Mouse (Mus musculus): ENCODE results near the gene Nsun2. TPM values are rescaled to one million over a fixed set of nuclear protein-coding genes. Genes with fewer than 3 reads are reported as not detected.

Gene Nsun2
- polyA plus RNA-seq, 1 experiment from 2014 or later: 278 TPM

DNA sequence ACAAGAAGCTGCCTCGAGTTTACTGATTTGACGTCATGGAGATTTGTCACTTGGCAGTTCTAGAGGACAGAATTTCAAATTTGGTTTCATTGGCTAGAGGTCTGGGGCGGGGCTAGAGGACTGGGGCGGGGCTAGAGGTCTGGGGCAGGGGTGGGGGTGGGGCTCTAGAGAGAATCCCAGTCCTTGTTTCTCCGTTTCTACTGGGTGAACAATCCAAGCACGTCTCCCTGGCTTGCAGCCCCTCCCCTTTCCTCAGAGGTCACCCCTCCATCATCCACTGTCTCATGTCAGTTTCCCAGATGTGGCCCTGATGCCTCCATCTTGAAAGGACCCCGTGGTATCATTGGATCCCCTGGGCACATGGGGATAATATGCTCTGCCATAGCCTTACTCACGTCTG lies 21.5 kb downstream of the Nsun2 start:
- WGBS: 24% methylated on average over 8 of the region's 8 CpGs
- DNase-seq (ENCODE audit: low spot score) (no peak), ATAC-seq (replicated peaks; ENCODE audit: low FRiP score) (no peak)
- Histone ChIP-seq H3K9ac (ENCODE audit: low read depth, low read length) (no peak overlapping the region), H3K36me3 (ENCODE audit: control insufficient read depth, insufficient read depth, low read length) (no peaks in the 10 kb centered on the region), H3K27me3 (replicated peaks; ENCODE audit: control insufficient read depth, insufficient read depth, low read length) (no peaks in the 10 kb centered on the region), H3K27ac (ENCODE audit: low read depth, low read length) (no peak overlapping the region), H3K4me1 (replicated peaks; ENCODE audit: control insufficient read depth, insufficient read depth, low read length) (peaks cover 3% of the 10 kb centered on the region; the same call in 1 of the 2 replicates), H3K4me3 (ENCODE audit: low read depth, low read length) (no peak overlapping the region), H3K4me2 (no peak overlapping the region), H3K9me3 (ENCODE audit: control insufficient read depth, low read length) (no peaks in the 10 kb centered on the region)

- Histone ChIP-seq H3K27me3 (replicated peaks; ENCODE audit: control insufficient read depth, insufficient read depth, low read length) (no peaks in the 10 kb centered on the region; the same call in 1 of the 2 replicates), H3K27ac (ENCODE audit: low read depth, low read length) (no peak overlapping the region), H3K36me3 (ENCODE audit: control insufficient read depth, insufficient read depth, low read length) (no peaks in the 10 kb centered on the region), H3K4me2 (no peak overlapping the region), H3K4me1 (replicated peaks; ENCODE audit: control insufficient read depth, insufficient read depth, low read length) (peaks cover 3% of the 10 kb centered on the region; the same call in 1 of the 2 replicates), H3K9ac (ENCODE audit: low read depth, low read length) (no peak overlapping the region), H3K9me3 (ENCODE audit: control insufficient read depth, low read length) (no peaks in the 10 kb centered on the region), H3K4me3 (ENCODE audit: low read depth, low read length) (no peak overlapping the region)
- no peak for DNase-seq (ENCODE audit: low spot score)
- ATAC-seq (replicated peaks; ENCODE audit: low FRiP score): no peak
- 71% methylated on average over 6 of the region's 6 CpGs for WGBS
Measured at GRCm38 (mm10) chr13:69555957-69556482, 22.5 kb downstream of the Nsun2 start.

DNA sequence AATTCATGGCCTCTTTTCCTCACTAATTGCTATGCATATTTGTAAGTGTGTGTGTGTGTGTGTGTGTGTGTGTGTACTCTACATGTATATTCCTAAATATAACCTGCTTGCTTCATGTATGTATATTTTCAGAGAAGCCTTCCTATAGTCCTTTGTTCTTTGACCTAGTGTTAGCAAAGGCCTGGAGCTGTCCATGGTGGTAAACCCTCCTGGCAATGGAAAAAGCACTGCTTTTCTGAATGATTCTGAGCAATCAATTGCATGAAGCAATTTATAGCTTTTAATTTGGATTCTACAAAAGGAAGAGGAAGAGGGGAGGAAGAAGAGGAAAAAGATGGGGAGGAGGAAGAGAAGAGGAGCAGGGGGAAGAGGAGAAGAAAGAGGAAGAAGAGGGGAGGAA lies 23.2 kb downstream of the Nsun2 start:
- Histone ChIP-seq H3K9me3 (ENCODE audit: control insufficient read depth, low read length) (no peaks in the 10 kb centered on the region), H3K27me3 (replicated peaks; ENCODE audit: control insufficient read depth, insufficient read depth, low read length) (no peaks in the 10 kb centered on the region; the same call in 1 of the 2 replicates), H3K27ac (ENCODE audit: low read depth, low read length) (no peak overlapping the region), H3K9ac (ENCODE audit: low read depth, low read length) (no peak overlapping the region), H3K36me3 (ENCODE audit: control insufficient read depth, insufficient read depth, low read length) (no peaks in the 10 kb centered on the region), H3K4me1 (replicated peaks; ENCODE audit: control insufficient read depth, insufficient read depth, low read length) (peaks cover 3% of the 10 kb centered on the region; the same call in 1 of the 2 replicates), H3K4me3 (ENCODE audit: low read depth, low read length) (no peak overlapping the region), H3K4me2 (no peak overlapping the region)
- ATAC-seq (replicated peaks; ENCODE audit: low FRiP score) (no peak), DNase-seq (ENCODE audit: low spot score) (no peak)

DNA sequence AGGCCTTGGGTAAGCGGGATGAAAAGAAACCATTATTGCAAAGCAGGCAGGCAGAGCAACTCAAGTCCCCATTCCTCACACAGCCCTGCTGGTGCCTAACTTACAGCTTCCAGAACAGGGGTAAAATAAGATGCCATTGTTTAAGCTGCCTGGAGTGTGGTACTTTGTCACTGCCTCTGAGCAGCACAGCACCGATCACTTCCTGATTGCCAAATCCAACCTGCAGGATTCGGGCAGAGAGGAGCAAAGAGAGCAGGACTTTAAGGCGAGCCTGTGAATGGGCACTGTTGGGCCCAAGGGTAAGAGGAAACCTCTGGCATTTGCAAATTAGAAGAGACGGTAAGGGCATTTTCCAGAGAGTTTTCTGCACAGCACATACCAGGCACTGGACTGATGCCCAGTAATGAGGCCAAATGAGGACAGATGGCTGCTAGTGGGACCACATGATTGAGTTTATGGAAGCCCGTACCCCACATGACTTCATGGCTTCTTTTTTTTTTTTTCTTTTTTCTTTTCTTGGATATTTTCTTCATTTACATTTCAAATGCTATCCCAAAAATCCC lies 24.6 kb downstream of the Nsun2 start:
- H3K4me2 ChIP-seq: no peak overlapping the region
- no peak overlapping the region for H3K4me3 ChIP-seq (ENCODE audit: low read depth, low read length)
- peaks cover 3% of the 10 kb centered on the region; the same call in 1 of the 2 replicates for H3K4me1 ChIP-seq (replicated peaks; ENCODE audit: control insufficient read depth, insufficient read depth, low read length)
- H3K27me3 ChIP-seq (replicated peaks; ENCODE audit: control insufficient read depth, insufficient read depth, low read length): no peaks in the 10 kb centered on the region; the same call in 1 of the 2 replicates
- H3K9me3 ChIP-seq (ENCODE audit: control insufficient read depth, low read length): no peaks in the 10 kb centered on the region
- DNase-seq (ENCODE audit: low spot score) (no peak), ATAC-seq (replicated peaks; ENCODE audit: low FRiP score) (no peak)
- no peak overlapping the region for H3K27ac ChIP-seq (ENCODE audit: low read depth, low read length)
- H3K36me3 ChIP-seq (ENCODE audit: control insufficient read depth, insufficient read depth, low read length): no peaks in the 10 kb centered on the region
- H3K9ac ChIP-seq (ENCODE audit: low read depth, low read length): no peak overlapping the region
- WGBS: 76% methylated on average over 6 of the region's 6 CpGs

- Histone ChIP-seq H3K4me2 (no peak overlapping the region), H3K36me3 (ENCODE audit: control insufficient read depth, insufficient read depth, low read length) (no peaks in the 10 kb centered on the region), H3K9ac (ENCODE audit: low read depth, low read length) (no peak overlapping the region), H3K4me1 (replicated peaks; ENCODE audit: control insufficient read depth, insufficient read depth, low read length) (peaks cover 3% of the 10 kb centered on the region; the same call in 1 of the 2 replicates), H3K4me3 (ENCODE audit: low read depth, low read length) (no peak overlapping the region), H3K9me3 (ENCODE audit: control insufficient read depth, low read length) (no peaks in the 10 kb centered on the region), H3K27me3 (replicated peaks; ENCODE audit: control insufficient read depth, insufficient read depth, low read length) (no peaks in the 10 kb centered on the region; the same call in 1 of the 2 replicates), H3K27ac (ENCODE audit: low read depth, low read length) (no peak overlapping the region)
- no peak for DNase-seq (ENCODE audit: low spot score)
- 54% methylated on average over 13 of the region's 13 CpGs for WGBS
- ATAC-seq (replicated peaks; ENCODE audit: low FRiP score): no peak
Measured at GRCm38 (mm10) chr13:69559291-69559961, 25.9 kb downstream of the Nsun2 start.

GRCm38 (mm10) chr13:69562004-69562403 lies 28.5 kb downstream of the Nsun2 start:
- no peaks in the 10 kb centered on the region for H3K9me3 ChIP-seq (ENCODE audit: control insufficient read depth, low read length)
- no peak overlapping the region for H3K9ac ChIP-seq (ENCODE audit: low read depth, low read length)
- no peak for DNase-seq (ENCODE audit: low spot score)
- no peak overlapping the region for H3K4me2 ChIP-seq
- H3K4me3 ChIP-seq (ENCODE audit: low read depth, low read length): no peak overlapping the region
- no peaks in the 10 kb centered on the region; the same call in 1 of the 2 replicates for H3K27me3 ChIP-seq (replicated peaks; ENCODE audit: control insufficient read depth, insufficient read depth, low read length)
- WGBS: 81% methylated on average over 9 of the region's 9 CpGs
- peaks cover 3% of the 10 kb centered on the region; the same call in 1 of the 2 replicates for H3K4me1 ChIP-seq (replicated peaks; ENCODE audit: control insufficient read depth, insufficient read depth, low read length)
- H3K27ac ChIP-seq (ENCODE audit: low read depth, low read length): no peak overlapping the region
- no peak for ATAC-seq (replicated peaks; ENCODE audit: low FRiP score)
- H3K36me3 ChIP-seq (ENCODE audit: control insufficient read depth, insufficient read depth, low read length): no peaks in the 10 kb centered on the region

DNA sequence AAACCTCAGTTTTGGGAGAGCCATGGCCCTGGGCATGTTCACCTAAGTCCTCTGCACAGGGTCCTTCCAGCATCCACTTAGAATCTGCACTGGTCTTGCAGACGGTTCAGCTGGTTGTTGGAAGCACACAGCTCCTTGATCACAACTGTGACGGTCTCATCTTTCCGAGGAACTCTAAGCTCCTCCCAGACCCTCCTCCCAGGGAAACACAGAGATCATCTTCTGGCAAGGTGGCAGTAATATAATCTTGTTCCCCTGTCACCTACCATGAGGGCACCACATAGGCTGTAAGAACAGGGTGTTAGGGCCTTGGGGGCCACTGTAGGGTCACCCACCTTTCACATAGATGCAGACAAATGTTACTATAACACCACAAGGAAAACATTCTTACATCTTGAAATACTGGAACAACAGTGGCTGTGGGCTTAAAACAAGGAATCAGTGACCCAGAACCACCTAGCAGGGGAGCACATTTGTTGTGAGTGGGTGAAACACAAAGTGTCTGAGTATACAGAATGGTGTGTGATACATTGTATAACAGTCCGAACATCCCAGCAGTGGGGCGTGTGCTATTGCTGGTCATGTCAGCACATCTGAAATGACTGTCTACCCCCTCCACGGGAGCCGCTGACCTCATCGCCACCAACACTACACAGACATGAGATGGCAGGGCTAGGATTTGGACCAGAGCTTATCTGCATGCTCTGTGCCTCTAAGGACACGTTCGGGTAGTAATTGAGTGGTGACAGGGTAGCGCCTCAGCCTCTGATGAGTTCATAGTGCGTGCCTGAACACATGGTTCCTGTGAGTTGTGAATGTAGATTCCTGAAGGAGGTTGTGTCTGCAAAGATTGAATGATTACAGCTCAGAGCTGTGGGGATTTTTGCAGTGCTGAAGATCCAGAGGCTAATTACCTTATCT lies 29.4 kb downstream of the Nsun2 start:
- Histone ChIP-seq H3K27ac (ENCODE audit: low read depth, low read length) (no peak overlapping the region), H3K9ac (ENCODE audit: low read depth, low read length) (no peak overlapping the region), H3K9me3 (ENCODE audit: control insufficient read depth, low read length) (no peaks in the 10 kb centered on the region), H3K4me1 (replicated peaks; ENCODE audit: control insufficient read depth, insufficient read depth, low read length) (peaks cover 3% of the 10 kb centered on the region; the same call in 1 of the 2 replicates), H3K4me2 (no peak overlapping the region), H3K4me3 (ENCODE audit: low read depth, low read length) (no peak overlapping the region), H3K27me3 (replicated peaks; ENCODE audit: control insufficient read depth, insufficient read depth, low read length) (no peaks in the 10 kb centered on the region; the same call in 1 of the 2 replicates), H3K36me3 (ENCODE audit: control insufficient read depth, insufficient read depth, low read length) (no peaks in the 10 kb centered on the region)
- no peak for DNase-seq (ENCODE audit: low spot score)
- no peak for ATAC-seq (replicated peaks; ENCODE audit: low FRiP score)
- 64% methylated on average over 12 of the region's 12 CpGs for WGBS

GRCm38 (mm10) chr13:69563905-69564304 lies 30.4 kb downstream of the Nsun2 start:
- H3K9me3 ChIP-seq (ENCODE audit: control insufficient read depth, low read length): no peaks in the 10 kb centered on the region
- H3K4me3 ChIP-seq (ENCODE audit: low read depth, low read length): no peak overlapping the region
- H3K4me1 ChIP-seq (replicated peaks; ENCODE audit: control insufficient read depth, insufficient read depth, low read length): peaks cover 3% of the 10 kb centered on the region; the same call in 1 of the 2 replicates
- DNase-seq (ENCODE audit: low spot score): no peak
- 63% methylated on average over 3 of the region's 3 CpGs for WGBS
- H3K4me2 ChIP-seq: no peak overlapping the region
- no peak for ATAC-seq (replicated peaks; ENCODE audit: low FRiP score)
- H3K27ac ChIP-seq (ENCODE audit: low read depth, low read length): no peak overlapping the region
- no peak overlapping the region for H3K9ac ChIP-seq (ENCODE audit: low read depth, low read length)
- no peaks in the 10 kb centered on the region; the same call in 1 of the 2 replicates for H3K27me3 ChIP-seq (replicated peaks; ENCODE audit: control insufficient read depth, insufficient read depth, low read length)
- H3K36me3 ChIP-seq (ENCODE audit: control insufficient read depth, insufficient read depth, low read length): no peaks in the 10 kb centered on the region

Data from liver, embryonic 11.5 days (tissue).